Mouse (Mus musculus) hindbrain, postnatal 0 days (tissue): ENCODE measurements around the gene Ube2d3. TPM values are rescaled to one million over a fixed set of nuclear protein-coding genes. Genes with fewer than 3 reads are reported as not detected.

Experiments
- ATAC-seq: fragments of 200-750 bp; cut with Nextera tagmentation; 2 replicates; pipeline ENCODE4 v1.8.0; 2017; ENCODE audit warnings: mild to moderate bottlenecking, moderate TSS enrichment, moderate library complexity
- DNase-seq: peaks from one replicate; pipeline ENCODE4 v3.0.0-alpha.2; 2015; ENCODE audit warnings: low spot score
- H3K27ac ChIP-seq: fragments of 300-500 bp; sonication (generic); 2 replicates; pipeline ENCODE4 v1.5.1; 2014; ENCODE audit warnings: mild to moderate bottlenecking
- H3K27me3 ChIP-seq: fragments of 300-500 bp; sonication (generic); 2 replicates; pipeline ENCODE4 v1.6.1; 2014; ENCODE audit warnings: low read length, mixed read lengths; ENCODE audit not compliant: insufficient read depth
- H3K36me3 ChIP-seq: fragments of 300-500 bp; sonication (generic); 2 replicates; pipeline ENCODE4 v1.6.1; 2014; ENCODE audit warnings: low read length, mixed read lengths; ENCODE audit not compliant: insufficient read depth
- H3K4me1 ChIP-seq: fragments of 300-500 bp; sonication (generic); 2 replicates; pipeline ENCODE4 v1.6.1; 2014; ENCODE audit warnings: antibody characterized with exemption, low read length, mixed read lengths; ENCODE audit not compliant: insufficient read depth
- H3K4me2 ChIP-seq: fragments of 300-500 bp; sonication (generic); 2 replicates; pipeline ENCODE4 v1.6.1; 2014; ENCODE audit warnings: low read depth, mild to moderate bottlenecking, low read length, moderate library complexity, mixed read lengths
- H3K4me3 ChIP-seq: fragments of 300-500 bp; sonication (generic); 2 replicates; pipeline ENCODE4 v1.5.1; 2014; ENCODE audit warnings: low read length
- H3K9ac ChIP-seq: fragments of 300-500 bp; sonication (generic); replicated peaks from 2 replicates; pipeline ENCODE4 v1.6.1; 2014; ENCODE audit warnings: mild to moderate bottlenecking, low read length, moderate library complexity, mixed read lengths
- H3K9me3 ChIP-seq: fragments of 300-500 bp; sonication (generic); 2 replicates; pipeline ENCODE4 v1.6.1; 2016; ENCODE audit warnings: low read length, mixed read lengths
- CTCF ChIP-seq: IDR thresholded peaks from 2 replicates; pipeline ENCODE4 v1.5.1; 2016; ENCODE audit warnings: antibody characterized with exemption, control low read depth, low read depth
- WGBS: fragments of 180-500 bp; shearing (Covaris S2); extraction: QIAGEN DNeasy Blood & Tissue Kit; methylation state at CpG from one replicate; pipeline ENCODE4 v1.1.7; 2014; 5-methylcytosine and 5-hydroxymethylcytosine counted together
- polyA plus RNA-seq: library from polyadenylated mRNA; unstranded; fragments of >200 nt; fragmentation: Nextera tagmentation; extraction: Ambion mirVana; gene quantifications from 2 replicates; pipeline ENCODE4 v1.2.1, GENCODE M21; 2015
- total RNA-seq: library from RNA; depleted of rRNA; stranded (reverse); fragments of >200 nt; gene quantifications from 2 replicates; pipeline ENCODE4 v1.2.3, GENCODE M21; 2014

The Ube2d3 gene
- total and polyA plus RNA-seq, 2 experiments from 2014 or later, result 336 to 632 TPM

DNA sequence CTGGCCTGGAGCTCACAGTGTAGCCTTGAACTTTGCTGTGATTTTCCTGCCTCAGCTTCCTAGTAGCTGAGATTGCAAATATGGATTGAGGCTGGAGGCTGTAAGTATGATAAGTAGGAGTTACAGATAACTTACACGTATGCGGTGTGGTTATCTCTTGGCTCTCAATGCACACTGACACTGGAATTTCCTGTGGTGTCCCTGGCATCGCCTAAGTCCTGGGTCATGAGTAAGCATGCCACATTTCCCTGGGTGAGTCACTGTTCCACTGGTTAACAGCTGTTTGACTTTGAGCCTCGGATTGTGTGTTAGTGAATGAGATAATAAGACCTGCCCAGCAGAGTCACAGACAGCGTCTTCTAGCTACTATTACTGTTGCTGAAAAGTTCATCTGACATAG is 60.9 kb downstream of the Ube2d3 start:
- WGBS, result 97% methylated on average over 5 of the region's 5 CpGs
- H3K27ac ChIP-seq, result no peak overlapping the region
- no peak for TF ChIP-seq CTCF
- no peaks in the 10 kb centered on the region for H3K36me3 ChIP-seq
- H3K9me3 ChIP-seq, result no peaks in the 10 kb centered on the region
- no peak overlapping the region for H3K4me3 ChIP-seq
- no peaks in the 10 kb centered on the region for H3K27me3 ChIP-seq
- no peak for ATAC-seq
- no peak for DNase-seq
- H3K4me1 ChIP-seq, result no peaks in the 10 kb centered on the region
- H3K9ac ChIP-seq, result no peak overlapping the region
- H3K4me2 ChIP-seq, result no peak overlapping the region

GRCm38 (mm10) chr3:135503160-135503559 is 65.2 kb downstream of the Ube2d3 start:
- 82% methylated on average over 5 of the region's 5 CpGs for WGBS
- ATAC-seq (no peak), DNase-seq (no peak)
- Histone ChIP-seq H3K27ac (no peak overlapping the region), H3K9me3 (no peaks in the 10 kb centered on the region), H3K4me2 (no peak overlapping the region), H3K4me1 (no peaks in the 10 kb centered on the region), H3K9ac (no peak overlapping the region), H3K36me3 (no peaks in the 10 kb centered on the region), H3K27me3 (no peaks in the 10 kb centered on the region), H3K4me3 (no peak overlapping the region)
- TF ChIP-seq CTCF, result no peak

DNA sequence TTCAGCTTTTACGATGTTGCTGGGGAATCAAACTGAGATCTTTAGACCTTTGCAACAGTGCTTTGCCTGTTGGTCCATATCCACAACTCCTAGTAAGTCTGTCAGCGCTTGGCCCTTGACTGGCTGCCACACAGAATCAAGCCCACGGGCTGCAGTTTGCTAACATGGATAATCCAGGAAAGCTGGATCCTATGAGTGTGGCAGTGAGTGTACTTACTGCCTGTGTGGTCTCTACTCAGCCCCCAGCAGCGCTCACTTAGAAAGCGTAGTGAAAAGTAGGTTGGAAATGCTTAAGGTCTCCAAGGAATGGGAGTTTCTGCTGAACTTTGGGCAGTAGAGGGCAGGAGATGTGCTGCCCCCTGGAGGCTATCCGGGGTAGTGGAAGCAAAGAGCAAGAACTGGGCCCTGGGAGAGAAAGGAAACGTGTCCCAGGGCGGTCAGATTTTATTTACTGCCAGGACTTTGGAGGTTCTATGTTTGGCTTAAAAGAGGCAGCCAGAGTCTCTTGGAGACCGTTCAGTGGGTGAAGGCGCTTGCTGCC is 67.5 kb downstream of the Ube2d3 start:
- H3K4me1 ChIP-seq, result no peaks in the 10 kb centered on the region
- H3K4me2 ChIP-seq, result no peak overlapping the region
- no peak overlapping the region for H3K9ac ChIP-seq
- H3K36me3 ChIP-seq, result no peaks in the 10 kb centered on the region
- ATAC-seq (no peak), DNase-seq (no peak)
- H3K9me3 ChIP-seq, result no peaks in the 10 kb centered on the region
- 62% methylated on average over 10 of the region's 10 CpGs for WGBS
- H3K27ac ChIP-seq, result no peak overlapping the region
- no peaks in the 10 kb centered on the region for H3K27me3 ChIP-seq
- TF ChIP-seq CTCF, result peak; percentile 61
- H3K4me3 ChIP-seq, result no peak overlapping the region

DNA sequence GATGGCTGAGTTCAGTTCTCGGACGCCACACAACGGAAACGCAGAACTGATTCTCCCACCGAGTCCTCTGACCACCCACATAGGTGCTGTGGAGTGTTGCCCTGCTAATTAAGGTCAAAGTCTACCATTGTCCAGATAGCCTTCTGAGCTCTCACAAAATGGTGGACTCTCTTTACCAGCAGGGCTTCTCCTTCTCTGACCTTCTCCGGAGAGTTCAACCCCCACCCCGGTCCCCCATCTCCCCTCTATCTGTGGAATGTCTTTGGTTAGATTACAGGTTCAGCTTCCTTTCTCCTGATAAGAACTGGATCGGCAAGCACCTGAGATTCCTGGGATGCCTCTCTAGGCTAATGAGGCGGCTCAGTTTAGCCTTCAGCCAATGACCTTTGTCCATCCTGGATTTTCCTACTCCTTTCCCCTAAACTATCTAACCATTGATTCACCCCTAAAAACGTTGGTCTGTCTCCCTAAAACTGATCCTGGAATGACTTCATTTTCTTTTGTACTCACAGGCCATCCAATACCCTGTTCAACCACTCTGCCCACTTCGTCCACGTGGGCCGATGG is 68.0 kb downstream of the Ube2d3 start:
- no peak overlapping the region for H3K9ac ChIP-seq
- no peak overlapping the region for H3K4me2 ChIP-seq
- 93% methylated on average over 13 of the region's 13 CpGs for WGBS
- H3K9me3 ChIP-seq, result no peaks in the 10 kb centered on the region
- H3K4me1 ChIP-seq, result no peaks in the 10 kb centered on the region
- no peaks in the 10 kb centered on the region for H3K27me3 ChIP-seq
- ATAC-seq, result no peak
- no peak overlapping the region for H3K27ac ChIP-seq
- no peaks in the 10 kb centered on the region for H3K36me3 ChIP-seq
- no peak for TF ChIP-seq CTCF
- H3K4me3 ChIP-seq, result no peak overlapping the region
- no peak for DNase-seq

- Histone ChIP-seq H3K36me3 (no peaks in the 10 kb centered on the region), H3K9me3 (no peaks in the 10 kb centered on the region), H3K27ac (no peak overlapping the region), H3K27me3 (no peaks in the 10 kb centered on the region), H3K4me1 (no peaks in the 10 kb centered on the region), H3K9ac (no peak overlapping the region), H3K4me2 (no peak overlapping the region), H3K4me3 (no peak overlapping the region)
- TF ChIP-seq CTCF, result no peak
- ATAC-seq (no peak), DNase-seq (no peak)
- 89% methylated on average over 7 of the region's 7 CpGs for WGBS
These were observed 69.6 kb downstream of the Ube2d3 start for GRCm38 (mm10) chr3:135507506-135507905.

DNA sequence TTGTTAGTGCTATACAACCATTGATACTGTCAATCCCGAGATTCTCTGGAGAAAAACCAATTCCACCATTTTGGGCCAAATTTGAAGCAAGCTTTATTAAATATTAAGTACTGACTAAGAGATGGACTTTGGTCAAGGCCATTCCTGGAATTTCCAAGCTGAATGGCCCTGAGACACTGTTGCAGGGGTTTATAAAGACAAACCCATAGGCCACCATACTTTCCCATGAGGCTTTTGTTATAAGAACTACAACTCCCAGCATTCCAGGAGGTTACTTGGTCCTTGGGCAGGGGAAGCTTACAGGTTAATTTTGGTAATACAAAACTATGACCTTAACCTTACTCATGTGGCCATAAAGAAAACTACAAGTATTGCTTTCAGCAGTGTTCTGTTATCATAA is 70.2 kb downstream of the Ube2d3 start:
- WGBS, result 100% methylated on average over 1 of the region's 1 CpGs
- TF ChIP-seq CTCF, result no peak
- Histone ChIP-seq H3K4me2 (no peak overlapping the region), H3K27ac (no peak overlapping the region), H3K36me3 (no peaks in the 10 kb centered on the region), H3K9me3 (no peaks in the 10 kb centered on the region), H3K27me3 (no peaks in the 10 kb centered on the region), H3K4me3 (no peak overlapping the region), H3K9ac (no peak overlapping the region), H3K4me1 (no peaks in the 10 kb centered on the region)
- no peak for ATAC-seq
- DNase-seq, result no peak

GRCm38 (mm10) chr3:135510372-135510771 is 72.4 kb downstream of the Ube2d3 start:
- Histone ChIP-seq H3K4me2 (no peak overlapping the region), H3K27ac (no peak overlapping the region), H3K9me3 (no peaks in the 10 kb centered on the region), H3K9ac (no peak overlapping the region), H3K36me3 (no peaks in the 10 kb centered on the region), H3K4me1 (no peaks in the 10 kb centered on the region), H3K27me3 (no peaks in the 10 kb centered on the region), H3K4me3 (no peak overlapping the region)
- no peak for TF ChIP-seq CTCF
- DNase-seq, result no peak
- 89% methylated on average over 3 of the region's 3 CpGs for WGBS
- no peak for ATAC-seq
